Mouse (Mus musculus) ZHBTc4 (cell line): ENCODE results near the gene Slc24a2.

Source experiments
- DNase-seq: peaks from one replicate; pipeline ENCODE4 v3.0.0-alpha.2; 2011; ENCODE audit warnings: low read depth, low spot score

Slc24a2 gene

GRCm38 (mm10) chr4:87119758-87120157 is 110.5 kb downstream of the Slc24a2 start:
- peak; percentile 92 for DNase-seq

- DNase-seq: no peak
Measured at GRCm38 (mm10) chr4:87115726-87116125, 114.6 kb downstream of the Slc24a2 start.

GRCm38 (mm10) chr4:87109331-87110059 is 120.8 kb downstream of the Slc24a2 start:
- no peak for DNase-seq

- no peak for DNase-seq
Measured at GRCm38 (mm10) chr4:87100936-87101335, 129.3 kb downstream of the Slc24a2 start.

GRCm38 (mm10) chr4:87096186-87096585 is 134.1 kb downstream of the Slc24a2 start:
- DNase-seq: no peak

- DNase-seq: no peak
Measured at GRCm38 (mm10) chr4:87093612-87094011, 136.7 kb downstream of the Slc24a2 start.

GRCm38 (mm10) chr4:87090841-87091240 is 139.4 kb downstream of the Slc24a2 start:
- no peak for DNase-seq

GRCm38 (mm10) chr4:87088713-87089112 is 141.6 kb downstream of the Slc24a2 start:
- no peak for DNase-seq

- no peak for DNase-seq
Measured at GRCm38 (mm10) chr4:87087597-87087996, 142.7 kb downstream of the Slc24a2 start.

- no peak for DNase-seq
Measured at GRCm38 (mm10) chr4:87086933-87087577, 143.2 kb downstream of the Slc24a2 start.

GRCm38 (mm10) chr4:87081321-87081720 is 149.0 kb downstream of the Slc24a2 start:
- DNase-seq: no peak

GRCm38 (mm10) chr4:87079305-87079704 is 151.0 kb downstream of the Slc24a2 start:
- no peak for DNase-seq

GRCm38 (mm10) chr4:87078726-87079125 is 151.6 kb downstream of the Slc24a2 start:
- DNase-seq: no peak

GRCm38 (mm10) chr4:87075761-87076160 is 154.5 kb downstream of the Slc24a2 start:
- no peak for DNase-seq

GRCm38 (mm10) chr4:87068121-87068520 is 162.2 kb downstream of the Slc24a2 start:
- DNase-seq: no peak

- peak; percentile 42 for DNase-seq
Measured at GRCm38 (mm10) chr4:87065227-87065626, 165.1 kb downstream of the Slc24a2 start.

GRCm38 (mm10) chr4:87064561-87064960 is 165.7 kb downstream of the Slc24a2 start:
- DNase-seq: no peak

- no peak for DNase-seq
Measured at GRCm38 (mm10) chr4:87062771-87063253, 167.5 kb downstream of the Slc24a2 start.

GRCm38 (mm10) chr4:87061696-87062095 is 168.6 kb downstream of the Slc24a2 start:
- DNase-seq: no peak

- no peak for DNase-seq
Measured at GRCm38 (mm10) chr4:87057572-87057971, 172.7 kb downstream of the Slc24a2 start.

- DNase-seq: no peak
Measured at GRCm38 (mm10) chr4:87055768-87056167, 174.5 kb downstream of the Slc24a2 start.

GRCm38 (mm10) chr4:87052881-87053280 is 177.4 kb downstream of the Slc24a2 start:
- no peak for DNase-seq

- no peak for DNase-seq
Measured at GRCm38 (mm10) chr4:87049061-87049460, 181.2 kb downstream of the Slc24a2 start.
